Mouse (Mus musculus) intestine, embryonic 15.5 days (tissue): ENCODE data around the gene Mfsd11. TPM values are rescaled to one million over a fixed set of nuclear protein-coding genes. Genes with fewer than 3 reads are reported as not detected.

Experiments used
- ATAC-seq: fragments of 200-750 bp; cut with Nextera tagmentation; 2 replicates; pipeline ENCODE4 v1.8.0; 2017; ENCODE audit warnings: moderate TSS enrichment, moderate library complexity
- H3K27ac ChIP-seq: fragments of 300-500 bp; sonication (generic); 2 replicates; pipeline ENCODE4 v1.5.1; 2015; ENCODE audit warnings: mild to moderate bottlenecking, inconsistent platforms
- H3K27me3 ChIP-seq: fragments of 300-500 bp; sonication (generic); replicated peaks from 2 replicates; pipeline ENCODE4 v1.6.1; 2015; ENCODE audit warnings: inconsistent platforms
- H3K36me3 ChIP-seq: fragments of 300-500 bp; sonication (generic); 2 replicates; pipeline ENCODE4 v1.6.1; 2015; ENCODE audit warnings: inconsistent platforms
- H3K4me1 ChIP-seq: fragments of 300-500 bp; sonication (generic); replicated peaks from 2 replicates; pipeline ENCODE4 v1.6.1; 2015; ENCODE audit warnings: inconsistent platforms
- H3K4me2 ChIP-seq: fragments of 300-500 bp; sonication (generic); replicated peaks from 2 replicates; pipeline ENCODE4 v1.6.1; 2015; ENCODE audit warnings: mild to moderate bottlenecking, inconsistent platforms
- H3K4me3 ChIP-seq: fragments of 300-500 bp; sonication (generic); replicated peaks from 2 replicates; pipeline ENCODE4 v1.5.1; 2015; ENCODE audit warnings: inconsistent platforms
- H3K9ac ChIP-seq: fragments of 300-500 bp; sonication (generic); 2 replicates; pipeline ENCODE4 v1.6.1; 2015; ENCODE audit warnings: inconsistent platforms
- H3K9me3 ChIP-seq: fragments of 300-500 bp; sonication (generic); 2 replicates; pipeline ENCODE4 v1.6.1; 2016; ENCODE audit warnings: inconsistent platforms
- WGBS: fragments of 180-500 bp; shearing (Covaris S2); methylation state at CpG from one replicate; pipeline ENCODE4 v1.1.7; 2015; 5-methylcytosine and 5-hydroxymethylcytosine counted together
- polyA plus RNA-seq: library from polyadenylated mRNA; unstranded; fragments of >200 nt; fragmentation: Nextera tagmentation; extraction: Ambion mirVana; gene quantifications from 2 replicates; pipeline ENCODE4 v1.2.1, GENCODE M21; 2015

The Mfsd11 gene
- polyA plus RNA-seq, result 39.4 and 47.3 TPM in 2 replicates

GRCm38 (mm10) chr11:116852291-116852890, at the start of gene Mfsd11:
Gene Mfsd11, plus strand, starts transcription at chr11:116852440.
- Histone ChIP-seq H3K27ac (peak within 1 kb of the TSS; percentile 99), H3K4me1 (peaks cover 12% of the 10 kb centered on the region), H3K4me3 (peak within 1 kb of the TSS; percentile 99), H3K9me3 (no peaks in the 10 kb centered on the region), H3K9ac (peak within 1 kb of the TSS; percentile 99), H3K27me3 (no peaks in the 10 kb centered on the region), H3K4me2 (peak within 1 kb of the TSS; percentile 62), H3K36me3 (0 out of 2 replicates have a peak, but pooled peaks cover 7% of the 10 kb centered on the region)
- 0% methylated on average over 85 of the region's 91 CpGs for WGBS
- ATAC-seq, result peak; percentile 59

DNA sequence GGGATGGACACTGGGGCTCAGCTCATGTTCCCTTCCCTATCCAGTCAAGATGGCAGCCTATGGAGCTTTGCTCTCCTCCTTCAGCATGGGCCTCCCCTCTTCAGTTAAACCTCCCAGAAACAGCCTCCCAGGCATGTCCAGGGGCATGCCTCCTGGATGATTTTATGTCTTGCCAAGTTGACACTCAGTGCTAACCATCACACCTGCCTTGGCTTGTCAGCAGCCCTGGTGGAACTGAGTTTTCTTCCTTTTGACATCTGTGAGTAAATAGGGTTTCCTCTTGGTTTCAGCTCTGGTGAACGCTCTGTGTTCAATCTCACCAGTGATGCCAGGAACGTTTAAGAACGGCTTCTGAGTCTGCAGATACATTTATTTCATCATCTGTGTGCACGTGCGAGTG, 49.5 kb upstream of the Mfsd11 start:
- H3K9me3 ChIP-seq, result no peaks in the 10 kb centered on the region
- no peak overlapping the region for H3K27ac ChIP-seq
- H3K9ac ChIP-seq, result no peak overlapping the region
- ATAC-seq, result no peak
- 76% methylated on average over 5 of the region's 5 CpGs for WGBS
- H3K36me3 ChIP-seq, result no peaks in the 10 kb centered on the region
- H3K4me2 ChIP-seq, result no peak overlapping the region
- H3K27me3 ChIP-seq, result no peaks in the 10 kb centered on the region
- H3K4me3 ChIP-seq, result no peak overlapping the region
- no peaks in the 10 kb centered on the region; the same call in 1 of the 2 replicates for H3K4me1 ChIP-seq

DNA sequence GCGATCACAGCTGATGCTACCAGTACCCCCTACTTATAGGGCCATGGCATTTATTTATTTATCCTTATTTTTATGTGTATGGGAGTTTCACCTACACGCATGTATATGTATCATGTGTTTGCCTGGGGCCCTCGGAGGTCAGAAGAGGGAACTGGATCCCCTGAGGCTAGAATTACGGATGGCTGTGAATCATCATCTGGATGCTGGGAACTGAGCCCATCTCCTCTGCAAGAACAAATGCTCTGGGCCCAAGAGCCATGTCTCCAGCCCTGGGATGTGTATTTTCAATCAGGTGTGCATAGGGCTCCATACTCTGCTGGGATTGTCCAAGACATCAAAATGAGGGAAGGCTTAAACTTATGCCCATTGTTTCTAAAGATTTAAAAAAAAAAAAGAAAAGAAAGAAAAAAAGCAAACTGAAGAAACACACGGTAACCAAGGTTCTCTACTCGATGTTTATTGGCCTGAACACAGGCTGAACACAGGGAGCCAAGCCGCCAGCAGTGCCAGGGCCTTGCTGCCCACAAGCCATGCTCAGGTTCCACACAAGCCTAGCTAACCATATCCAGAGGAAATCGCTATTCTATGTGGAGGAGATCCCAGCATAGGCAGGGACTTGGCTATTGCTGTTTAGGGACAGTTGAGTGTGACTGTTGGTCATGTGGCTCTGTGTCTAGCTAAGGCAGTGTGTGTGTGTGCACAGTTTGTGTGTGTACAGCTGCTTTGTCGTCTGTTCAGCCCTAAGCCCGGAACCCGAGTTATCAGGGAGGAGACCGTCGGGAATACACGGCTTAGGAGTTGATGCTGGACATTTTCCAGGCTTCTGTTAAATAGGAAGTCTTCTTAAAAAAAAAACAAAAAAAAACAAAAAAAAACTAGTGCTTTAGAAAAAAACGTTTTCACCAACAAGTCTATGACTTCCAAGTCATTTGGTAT, 45.8 kb upstream of the Mfsd11 start:
- no peak overlapping the region for H3K27ac ChIP-seq
- 70% methylated on average over 15 of the region's 15 CpGs for WGBS

GRCm38 (mm10) chr11:116807116-116807515, 45.1 kb upstream of the Mfsd11 start:
- H3K4me3 ChIP-seq, result no peak overlapping the region
- no peak overlapping the region for H3K27ac ChIP-seq
- no peak overlapping the region for H3K9ac ChIP-seq
- H3K9me3 ChIP-seq, result no peaks in the 10 kb centered on the region
- H3K27me3 ChIP-seq, result no peaks in the 10 kb centered on the region
- no peak overlapping the region for H3K4me2 ChIP-seq
- H3K36me3 ChIP-seq, result no peaks in the 10 kb centered on the region
- peaks cover 12% of the 10 kb centered on the region for H3K4me1 ChIP-seq
- WGBS, result 51% methylated on average over 7 of the region's 7 CpGs
- ATAC-seq, result no peak

More for the DNA sequence above, 45.8 kb upstream of the Mfsd11 start:
- Histone ChIP-seq H3K4me2 (no peak overlapping the region), H3K4me3 (no peak overlapping the region), H3K9me3 (no peaks in the 10 kb centered on the region), H3K4me1 (peaks cover 9% of the 10 kb centered on the region), H3K27me3 (no peaks in the 10 kb centered on the region), H3K9ac (no peak overlapping the region), H3K36me3 (no peaks in the 10 kb centered on the region)
- no peak for ATAC-seq

DNA sequence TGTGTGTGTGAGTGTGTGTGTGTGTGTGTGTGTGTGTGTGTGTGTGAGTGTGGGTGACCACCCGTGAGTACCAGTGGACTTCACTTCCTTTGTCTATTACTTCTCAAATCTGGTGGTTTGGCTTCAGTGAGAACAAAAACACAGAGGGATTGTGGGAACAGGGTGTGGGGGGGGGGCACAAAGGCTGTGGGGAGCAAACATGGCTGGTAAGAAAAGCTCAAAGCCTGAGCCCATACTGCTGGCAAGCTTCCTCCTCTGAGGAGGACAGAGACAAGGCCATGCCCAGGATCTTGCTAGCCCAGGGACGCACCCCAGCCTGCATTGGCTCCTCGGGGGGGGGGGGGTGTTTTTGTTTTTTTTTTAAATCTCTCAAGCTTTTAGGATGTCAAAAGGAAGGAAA, 44.7 kb upstream of the Mfsd11 start:
- no peak overlapping the region for H3K4me3 ChIP-seq
- H3K9ac ChIP-seq, result no peak overlapping the region
- ATAC-seq, result no peak
- no peak overlapping the region for H3K4me2 ChIP-seq
- peak overlapping the region; percentile 71; the same call in 1 of the 2 replicates for H3K27ac ChIP-seq
- peaks cover 15% of the 10 kb centered on the region for H3K4me1 ChIP-seq
- no peaks in the 10 kb centered on the region for H3K9me3 ChIP-seq
- H3K36me3 ChIP-seq, result no peaks in the 10 kb centered on the region
- no peaks in the 10 kb centered on the region for H3K27me3 ChIP-seq
- WGBS, result 55% methylated on average over 3 of the region's 3 CpGs

GRCm38 (mm10) chr11:116807938-116808606, 44.2 kb upstream of the Mfsd11 start:
- Histone ChIP-seq H3K27ac (peak overlapping the region; percentile 71; the same call in 1 of the 2 replicates), H3K36me3 (no peaks in the 10 kb centered on the region), H3K4me3 (no peak overlapping the region), H3K4me1 (peaks cover 20% of the 10 kb centered on the region), H3K9me3 (no peaks in the 10 kb centered on the region), H3K9ac (no peak overlapping the region), H3K27me3 (no peaks in the 10 kb centered on the region), H3K4me2 (no peak overlapping the region)
- peak; percentile 62 for ATAC-seq
- WGBS, result 16% methylated on average over 7 of the region's 7 CpGs

GRCm38 (mm10) chr11:116808811-116809395, 43.3 kb upstream of the Mfsd11 start:
- 84% methylated on average over 11 of the region's 11 CpGs for WGBS
- no peaks in the 10 kb centered on the region for H3K9me3 ChIP-seq
- H3K4me3 ChIP-seq, result no peak overlapping the region
- no peak for ATAC-seq
- H3K4me2 ChIP-seq, result no peak overlapping the region
- no peaks in the 10 kb centered on the region for H3K27me3 ChIP-seq
- H3K27ac ChIP-seq, result 0 out of 2 replicates have a peak overlapping the region, but pooled peaks have one; percentile 14
- H3K4me1 ChIP-seq, result peaks cover 28% of the 10 kb centered on the region
- H3K36me3 ChIP-seq, result no peaks in the 10 kb centered on the region
- no peak overlapping the region for H3K9ac ChIP-seq

GRCm38 (mm10) chr11:116809520-116809919, 42.7 kb upstream of the Mfsd11 start:
- no peak for ATAC-seq
- Histone ChIP-seq H3K9me3 (no peaks in the 10 kb centered on the region), H3K9ac (no peak overlapping the region), H3K27me3 (no peaks in the 10 kb centered on the region), H3K36me3 (no peaks in the 10 kb centered on the region), H3K4me2 (no peak overlapping the region), H3K27ac (peak overlapping the region; percentile 3; the same call in 1 of the 2 replicates), H3K4me3 (no peak overlapping the region), H3K4me1 (peaks cover 34% of the 10 kb centered on the region)
- 79% methylated on average over 8 of the region's 8 CpGs for WGBS

DNA sequence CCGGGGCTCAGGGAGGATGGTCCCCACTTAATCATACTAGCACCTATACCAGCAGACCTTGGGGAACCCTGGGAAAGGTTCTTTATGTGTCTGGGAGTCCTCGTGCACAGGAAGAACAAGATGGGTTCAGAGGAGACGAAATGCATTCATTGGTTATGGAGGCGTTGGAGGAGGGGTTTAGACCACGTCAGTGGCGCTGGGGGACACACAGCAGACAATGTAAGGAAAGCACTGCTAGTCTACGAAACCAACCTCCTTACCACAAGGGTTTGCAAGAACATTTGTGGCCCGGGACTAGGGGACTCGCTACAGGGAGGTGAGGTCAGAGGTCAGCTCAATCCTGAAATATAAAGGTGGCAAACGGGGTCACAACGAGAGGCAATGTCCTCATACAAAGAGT, 41.7 kb upstream of the Mfsd11 start:
- H3K4me1 ChIP-seq, result peaks cover 43% of the 10 kb centered on the region
- no peaks in the 10 kb centered on the region for H3K9me3 ChIP-seq
- no peaks in the 10 kb centered on the region for H3K27me3 ChIP-seq
- H3K4me3 ChIP-seq, result no peak overlapping the region
- H3K36me3 ChIP-seq, result no peaks in the 10 kb centered on the region
- H3K4me2 ChIP-seq, result no peak overlapping the region
- H3K27ac ChIP-seq, result no peak overlapping the region
- no peak overlapping the region for H3K9ac ChIP-seq
- no peak for ATAC-seq
- 80% methylated on average over 11 of the region's 11 CpGs for WGBS

DNA sequence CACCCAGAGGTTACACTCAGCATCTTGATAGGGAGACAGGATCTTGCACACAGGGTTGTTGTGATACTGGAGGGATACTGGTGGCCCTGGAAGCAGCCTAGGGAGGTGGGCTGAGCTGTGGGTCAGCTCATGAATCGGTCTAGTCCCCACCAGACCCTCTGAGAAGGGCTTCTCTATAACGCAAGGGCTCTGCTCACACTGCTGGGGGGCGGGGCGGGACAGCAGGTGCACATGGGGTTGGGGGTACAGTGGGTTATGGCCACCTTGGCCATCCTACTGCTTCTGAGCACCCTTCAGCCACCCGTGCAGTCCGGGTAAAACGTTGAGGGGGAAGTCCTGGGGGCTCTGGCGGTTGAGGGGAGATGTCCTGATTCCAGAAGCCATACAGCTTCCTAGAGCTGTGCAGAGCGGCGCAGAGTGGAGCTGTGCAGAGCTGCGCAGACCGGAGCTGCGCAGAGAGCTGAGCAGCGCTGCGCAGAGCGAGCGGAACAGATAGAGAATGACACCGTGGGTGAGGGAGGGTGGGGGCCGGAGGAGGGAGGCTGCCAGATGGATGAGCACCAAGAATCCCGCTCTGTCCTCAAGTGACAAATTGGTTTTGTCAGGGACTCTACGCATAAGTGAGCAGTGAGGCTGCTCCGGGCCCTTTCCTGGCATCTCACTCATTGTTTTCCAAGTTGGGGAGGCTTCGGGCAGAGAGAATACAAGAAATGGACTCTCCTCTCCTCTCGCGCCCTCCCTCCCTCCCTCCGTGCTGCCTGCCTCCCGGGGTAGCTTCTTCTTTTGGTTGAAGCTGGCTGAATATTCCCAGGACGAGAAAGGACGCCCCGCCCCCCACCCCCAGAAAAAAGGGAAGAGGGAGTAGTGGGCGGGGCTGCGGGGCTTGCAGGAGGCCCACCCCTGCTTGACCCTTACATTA, 41.0 kb upstream of the Mfsd11 start:
- H3K9me3 ChIP-seq, result no peaks in the 10 kb centered on the region
- peak overlapping the region; percentile 79 for H3K27ac ChIP-seq
- peak overlapping the region; percentile 34; the same call in 1 of the 2 replicates for H3K9ac ChIP-seq
- H3K4me1 ChIP-seq, result peaks cover 43% of the 10 kb centered on the region
- WGBS, result 12% methylated on average over 32 of the region's 32 CpGs
- H3K36me3 ChIP-seq, result no peaks in the 10 kb centered on the region
- ATAC-seq, result peak; percentile 75
- H3K4me3 ChIP-seq, result peak overlapping the region; percentile 22
- H3K27me3 ChIP-seq, result no peaks in the 10 kb centered on the region
- H3K4me2 ChIP-seq, result peak overlapping the region; percentile 64
